Mouse (Mus musculus): ENCODE measurements around the gene Bnip3.

The Bnip3 gene

DNA sequence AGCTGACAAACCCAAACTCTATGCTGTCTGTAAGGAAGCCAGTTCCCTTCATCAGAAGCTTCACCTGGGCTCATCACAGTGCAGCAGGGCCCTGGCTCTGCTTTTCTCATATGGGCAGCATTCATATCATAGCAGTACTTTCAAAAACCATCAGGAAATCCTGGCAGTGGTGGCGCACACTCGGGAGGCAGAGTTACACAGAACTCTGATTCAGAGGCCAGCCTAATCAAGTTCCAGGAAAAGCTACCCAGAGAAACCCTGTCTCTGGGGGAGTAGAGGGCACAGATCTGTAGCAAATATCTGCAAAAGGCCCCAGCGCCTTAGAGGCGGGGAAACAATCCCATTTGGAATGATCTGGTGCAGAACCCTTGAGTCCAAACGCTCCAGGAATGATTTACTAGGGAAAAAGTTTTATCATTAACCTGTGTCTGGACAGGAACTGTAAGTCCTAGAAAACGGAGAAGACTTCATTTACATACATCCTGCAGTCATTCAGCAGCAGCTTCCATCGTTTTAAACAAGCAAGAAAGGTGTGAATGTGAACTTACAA lies 5.4 kb downstream of the Bnip3 start:
- DNase-seq: no peak

DNA sequence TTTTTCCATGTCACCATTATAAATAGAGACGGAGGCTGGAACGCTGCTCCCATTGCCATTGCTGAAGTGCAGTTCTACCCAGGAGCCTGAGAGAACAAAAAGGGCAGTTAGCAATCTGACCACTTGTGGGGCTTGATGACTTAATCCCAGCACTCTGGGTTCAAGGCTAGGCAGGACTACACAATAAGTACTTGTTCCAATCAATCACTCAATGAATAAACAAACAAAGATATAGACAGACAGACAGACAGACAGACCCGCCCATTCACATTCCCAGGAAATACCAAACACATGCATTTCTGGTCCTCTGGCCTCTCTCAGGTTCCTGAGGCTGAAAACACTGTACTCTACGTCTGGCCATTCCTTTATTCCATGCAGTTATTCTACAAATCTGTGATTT lies 10.6 kb downstream of the Bnip3 start:
- no peak for DNase-seq

DNA sequence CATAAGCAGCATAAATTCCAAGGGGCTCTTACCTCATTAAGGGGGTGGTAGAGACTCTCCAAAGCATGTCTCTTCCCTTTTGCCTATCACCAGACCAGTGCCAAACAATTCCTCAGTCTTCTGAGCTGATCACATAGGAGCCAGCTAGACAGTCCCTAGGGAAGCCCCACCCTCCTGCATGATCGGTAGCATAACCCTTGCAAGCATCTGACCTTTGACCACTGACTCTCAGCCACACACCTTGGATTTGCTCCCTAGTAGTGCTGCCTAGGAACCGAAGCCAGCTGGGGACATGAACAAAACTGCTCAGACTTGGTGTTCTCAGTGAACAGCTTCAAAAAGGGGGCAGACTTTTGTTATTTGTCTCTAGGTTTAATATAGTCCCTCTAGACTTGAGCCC lies 11.2 kb downstream of the Bnip3 start:
- no peak for DNase-seq

DNA sequence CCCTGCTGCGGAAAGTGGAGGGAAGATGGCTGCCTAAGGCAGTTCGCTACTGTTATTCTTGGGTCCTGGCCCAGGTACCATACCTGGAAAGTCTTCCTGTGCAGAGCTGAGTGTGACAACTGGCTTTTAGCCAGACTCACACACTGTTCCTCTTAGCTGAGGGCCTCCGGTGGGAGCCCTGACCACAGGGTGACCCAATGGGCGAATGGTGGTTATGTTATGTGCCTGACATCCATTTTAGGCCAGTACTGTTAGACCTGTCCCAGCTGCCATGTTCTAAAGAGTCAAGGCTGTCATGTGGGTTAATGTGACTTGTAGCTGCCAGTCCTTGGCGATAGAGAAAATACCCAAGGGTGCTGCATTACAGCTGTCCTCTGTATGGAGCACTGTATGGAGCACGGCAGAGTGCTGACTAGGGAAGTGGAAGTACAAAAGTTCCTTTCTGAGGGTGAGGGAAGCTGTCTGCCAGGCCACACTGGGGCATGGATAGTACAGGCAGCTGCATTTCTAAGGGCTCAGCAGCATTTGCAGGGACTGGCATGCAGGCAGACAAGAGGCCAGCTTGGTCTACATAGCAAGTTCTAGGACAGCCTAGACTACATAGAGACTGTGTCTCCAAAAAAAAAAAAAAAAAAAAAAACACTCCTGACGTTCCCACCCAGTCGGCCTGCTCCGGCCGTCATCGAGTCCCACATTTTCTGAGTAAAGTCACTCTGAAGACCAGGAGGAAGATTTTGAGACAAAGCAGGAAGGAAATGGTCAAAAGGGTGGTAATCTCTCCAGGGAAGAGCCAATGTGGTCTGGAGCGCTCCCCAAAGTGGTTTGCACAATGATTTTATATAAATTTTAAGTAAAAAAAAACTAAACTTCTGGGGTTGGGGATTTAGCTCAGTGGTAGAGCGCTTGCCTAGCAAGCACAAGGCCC lies 23.7 kb downstream of the Bnip3 start:
- no peak for DNase-seq

DNA sequence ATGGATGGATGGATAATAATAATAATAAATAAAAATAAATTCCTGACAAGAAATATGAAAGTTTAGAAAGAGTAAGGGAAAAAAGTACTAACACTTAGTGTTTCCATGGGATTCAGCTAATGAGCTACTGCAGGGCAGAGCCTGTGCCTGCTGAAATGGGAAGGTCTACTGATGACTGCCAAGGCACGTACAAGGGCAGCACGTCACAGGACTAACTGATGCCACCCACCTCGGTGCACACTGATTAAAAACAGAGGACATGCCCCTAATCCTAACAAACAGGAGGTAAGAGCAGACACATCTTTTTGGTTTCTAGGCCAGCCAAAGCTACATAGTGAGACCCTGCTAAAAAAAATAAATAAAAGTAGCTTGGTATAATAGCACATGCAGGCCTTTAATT lies 25.6 kb downstream of the Bnip3 start:
- DNase-seq: no peak

DNA sequence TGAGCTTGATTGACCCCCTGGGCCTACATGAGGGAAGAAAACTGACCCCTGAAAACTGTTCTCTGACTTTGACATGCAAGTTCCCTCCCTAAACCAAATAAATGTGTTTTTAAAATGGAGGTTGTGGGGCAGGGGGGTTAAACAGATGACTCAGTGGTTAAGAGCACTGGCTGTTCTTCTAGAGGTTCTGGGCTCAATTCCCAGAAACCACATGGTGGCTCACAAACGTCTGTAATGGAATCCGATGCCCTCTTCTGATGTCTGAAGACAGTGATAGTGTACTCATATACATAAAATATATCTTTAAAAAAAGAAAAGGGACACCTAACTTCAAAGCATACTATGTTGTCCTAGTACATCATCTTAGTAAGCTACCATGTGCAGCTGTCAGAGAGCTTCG lies 34.3 kb downstream of the Bnip3 start:
- no peak for DNase-seq

DNA sequence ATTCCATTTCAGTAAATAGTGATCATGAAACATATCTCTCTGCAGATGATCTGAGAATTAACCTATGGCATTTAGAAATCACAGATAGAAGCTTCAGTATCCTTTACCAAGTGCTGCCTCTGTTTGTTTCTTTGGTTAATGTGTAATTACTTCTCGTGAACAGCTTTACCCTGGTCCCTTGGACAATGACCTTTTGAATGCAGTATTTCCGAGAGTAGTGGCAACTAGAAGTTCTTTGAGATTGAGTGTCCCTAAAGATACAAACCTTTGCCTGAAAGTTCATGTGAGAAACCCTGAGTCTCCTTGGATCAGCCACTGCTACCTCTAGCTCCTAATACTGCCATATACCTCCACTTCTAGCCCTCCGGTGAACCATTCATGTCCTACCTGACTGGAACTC lies 36.4 kb downstream of the Bnip3 start:
- DNase-seq: no peak

DNA sequence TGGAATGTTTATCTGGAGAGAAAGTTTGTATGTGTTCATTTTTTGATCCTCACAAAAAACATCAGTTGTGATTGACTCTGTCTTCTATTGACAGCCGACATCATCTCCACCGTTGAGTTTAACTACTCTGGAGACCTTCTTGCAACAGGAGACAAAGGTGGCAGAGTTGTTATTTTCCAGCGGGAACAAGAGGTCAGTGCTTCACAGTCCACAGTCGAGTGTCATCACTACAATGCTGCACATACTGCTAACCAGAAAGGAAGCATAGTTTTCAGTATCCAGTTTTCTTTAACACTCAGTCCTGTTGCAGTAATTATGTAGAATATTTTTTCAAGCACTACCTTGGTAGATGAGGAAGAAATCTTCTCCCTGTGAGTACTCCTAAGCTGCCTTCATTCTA lies 41.0 kb downstream of the Bnip3 start:
- DNase-seq: no peak

DNA sequence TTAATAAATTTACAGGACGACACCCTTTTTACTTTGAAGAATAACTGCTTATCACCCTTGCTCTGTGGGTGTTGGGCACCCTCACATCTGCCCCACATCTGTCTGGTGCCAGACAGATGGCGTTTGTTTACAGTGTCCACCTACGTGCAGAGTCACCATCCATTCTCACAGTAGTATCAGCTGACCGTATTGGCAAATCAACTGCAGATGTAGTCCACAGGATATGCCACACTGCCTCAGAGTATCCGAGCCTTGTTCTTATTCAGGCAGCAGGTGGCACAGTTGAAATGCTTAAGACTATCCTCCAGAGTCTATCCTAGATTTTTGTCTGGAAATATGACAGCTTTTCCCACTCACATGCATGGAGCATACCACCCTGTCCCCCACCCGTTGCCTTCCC lies 42.0 kb downstream of the Bnip3 start:
- no peak for DNase-seq

DNA sequence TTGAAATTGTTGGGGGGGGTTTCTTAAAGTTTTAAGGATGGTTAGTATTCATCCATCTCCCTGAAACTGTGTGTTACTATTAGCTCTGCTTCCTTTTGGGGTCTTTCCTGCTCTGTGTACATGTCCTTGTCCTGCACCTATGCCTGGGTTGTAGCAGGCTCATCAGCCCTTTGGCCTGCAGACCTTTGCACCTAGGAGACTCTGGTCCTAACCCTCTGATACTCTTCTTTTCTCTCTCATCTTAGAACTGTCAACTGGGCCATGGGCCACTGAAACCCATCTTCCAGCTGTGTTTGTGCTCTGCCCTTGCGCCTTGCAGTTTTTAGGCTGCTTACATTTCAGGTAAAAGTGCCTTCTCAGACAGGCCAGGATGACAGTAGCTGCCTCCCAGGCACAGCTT lies 44.5 kb downstream of the Bnip3 start:
- no peak for DNase-seq

DNA sequence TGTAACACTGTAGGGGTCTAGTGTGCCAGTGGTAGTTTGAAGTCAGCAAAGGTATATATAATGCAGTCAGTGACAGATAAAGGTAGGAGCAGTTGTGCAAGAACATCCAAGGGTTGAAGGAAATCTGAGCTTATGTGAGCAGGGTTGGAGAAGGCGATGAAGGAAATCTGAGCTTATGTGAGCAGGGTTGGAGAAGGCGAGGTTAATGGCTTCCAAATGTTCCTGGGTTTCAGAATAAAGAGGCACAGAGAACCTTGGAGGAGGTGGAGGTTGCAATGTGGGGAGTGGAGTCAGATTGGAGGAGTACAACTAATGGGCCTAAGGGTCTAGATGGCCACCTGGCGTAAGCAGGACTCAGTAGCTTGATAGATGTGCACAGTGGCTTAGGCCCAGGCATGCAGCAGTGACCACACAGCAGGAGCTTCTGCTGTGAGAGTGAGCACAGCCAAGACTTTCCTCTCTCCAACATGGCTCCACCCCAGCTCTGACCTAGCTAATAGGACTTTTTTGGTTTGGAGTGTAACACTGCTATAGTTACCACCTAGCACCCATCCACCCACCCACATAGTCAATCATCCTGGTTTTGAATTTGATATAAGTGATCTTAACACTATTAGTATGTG lies 45.3 kb downstream of the Bnip3 start:
- no peak for DNase-seq

DNA sequence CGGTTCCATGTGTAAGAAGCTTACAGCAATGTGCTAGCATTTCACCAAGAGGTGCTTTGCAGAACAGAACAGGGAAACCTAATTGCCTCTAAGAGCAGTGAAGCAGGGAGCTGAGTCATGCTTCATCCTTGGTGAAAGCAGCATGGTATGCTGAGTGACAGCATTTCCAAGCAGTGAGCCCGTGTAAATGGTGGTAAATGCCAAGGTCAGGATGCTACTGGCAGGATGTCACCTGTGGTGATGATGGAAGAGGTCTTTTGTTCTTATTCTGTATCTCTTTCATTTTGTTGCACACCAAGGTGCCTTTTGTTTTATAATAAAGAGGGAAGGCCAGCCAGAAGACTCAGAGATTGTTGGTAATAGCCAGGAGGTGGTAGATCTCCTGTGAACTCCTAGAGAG lies 52.6 kb downstream of the Bnip3 start:
- DNase-seq: no peak

DNA sequence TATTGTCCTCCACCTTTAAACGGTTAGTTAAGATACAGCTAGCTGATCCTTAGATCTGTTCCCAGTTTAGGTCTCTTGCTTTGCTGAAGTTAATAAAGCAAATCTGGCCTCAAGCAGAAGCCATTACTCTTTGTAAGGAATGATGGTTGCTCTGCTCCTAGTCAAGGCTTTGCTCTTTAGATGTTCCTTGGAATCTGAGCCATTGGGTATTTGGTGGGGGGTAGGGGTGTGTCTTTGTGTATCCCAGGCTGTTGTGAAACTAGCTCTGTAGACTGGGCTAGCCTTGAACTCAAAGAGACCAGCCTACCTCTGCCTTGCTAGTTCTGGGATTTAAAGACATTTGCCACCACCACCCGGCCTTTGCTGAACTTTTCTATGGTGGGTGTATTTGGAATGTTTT lies 55.1 kb downstream of the Bnip3 start:
- DNase-seq: no peak

DNA sequence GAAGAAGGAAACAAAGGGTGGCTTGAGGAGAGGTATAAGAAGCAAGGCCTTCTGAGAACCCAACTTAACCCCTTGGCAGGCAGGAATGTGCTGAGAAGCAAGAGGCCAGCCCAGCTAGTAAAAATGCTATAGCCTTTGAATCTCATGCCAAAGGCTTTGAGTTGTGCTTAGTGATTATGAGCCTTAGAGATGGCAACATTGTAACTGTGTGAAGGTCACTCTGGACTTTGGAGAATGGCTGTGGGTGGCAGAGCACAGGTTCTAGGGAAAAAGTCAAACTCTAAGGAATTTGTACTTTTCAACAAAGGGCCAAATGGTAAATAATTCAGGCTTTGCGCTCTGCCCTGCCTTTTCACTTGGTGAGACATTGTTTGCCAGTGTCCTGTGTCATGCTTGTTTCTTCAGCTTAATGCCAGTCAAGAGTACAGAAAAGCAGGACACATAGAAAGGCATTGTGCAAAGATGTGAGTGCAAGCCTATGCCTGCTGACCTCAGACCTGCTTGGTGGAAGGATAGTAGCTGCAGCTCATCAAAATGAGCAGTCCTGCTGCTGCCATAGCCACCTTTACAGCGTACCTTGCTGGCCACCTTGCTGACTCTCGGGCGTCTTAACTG lies 55.8 kb downstream of the Bnip3 start:
- no peak for DNase-seq

DNA sequence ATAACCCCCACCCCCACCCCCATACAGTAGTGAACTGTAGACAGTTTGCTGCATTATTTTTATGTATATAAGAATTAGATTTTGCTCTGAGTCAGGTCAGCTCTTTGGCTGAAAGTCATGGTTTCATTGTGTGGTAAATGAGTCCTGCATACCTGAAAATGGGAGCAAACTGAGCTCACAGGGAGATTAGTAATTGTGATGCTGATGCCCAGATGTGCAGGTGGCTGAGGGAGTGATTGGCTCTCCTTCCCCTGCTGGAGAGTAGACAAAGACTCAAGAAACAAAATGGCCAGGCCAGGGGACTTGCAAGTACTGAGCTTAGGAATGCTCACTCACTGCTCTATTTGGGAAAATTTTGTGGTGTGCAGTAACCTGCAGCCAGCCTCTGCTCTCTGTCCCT lies 59.2 kb downstream of the Bnip3 start:
- no peak for DNase-seq

DNA sequence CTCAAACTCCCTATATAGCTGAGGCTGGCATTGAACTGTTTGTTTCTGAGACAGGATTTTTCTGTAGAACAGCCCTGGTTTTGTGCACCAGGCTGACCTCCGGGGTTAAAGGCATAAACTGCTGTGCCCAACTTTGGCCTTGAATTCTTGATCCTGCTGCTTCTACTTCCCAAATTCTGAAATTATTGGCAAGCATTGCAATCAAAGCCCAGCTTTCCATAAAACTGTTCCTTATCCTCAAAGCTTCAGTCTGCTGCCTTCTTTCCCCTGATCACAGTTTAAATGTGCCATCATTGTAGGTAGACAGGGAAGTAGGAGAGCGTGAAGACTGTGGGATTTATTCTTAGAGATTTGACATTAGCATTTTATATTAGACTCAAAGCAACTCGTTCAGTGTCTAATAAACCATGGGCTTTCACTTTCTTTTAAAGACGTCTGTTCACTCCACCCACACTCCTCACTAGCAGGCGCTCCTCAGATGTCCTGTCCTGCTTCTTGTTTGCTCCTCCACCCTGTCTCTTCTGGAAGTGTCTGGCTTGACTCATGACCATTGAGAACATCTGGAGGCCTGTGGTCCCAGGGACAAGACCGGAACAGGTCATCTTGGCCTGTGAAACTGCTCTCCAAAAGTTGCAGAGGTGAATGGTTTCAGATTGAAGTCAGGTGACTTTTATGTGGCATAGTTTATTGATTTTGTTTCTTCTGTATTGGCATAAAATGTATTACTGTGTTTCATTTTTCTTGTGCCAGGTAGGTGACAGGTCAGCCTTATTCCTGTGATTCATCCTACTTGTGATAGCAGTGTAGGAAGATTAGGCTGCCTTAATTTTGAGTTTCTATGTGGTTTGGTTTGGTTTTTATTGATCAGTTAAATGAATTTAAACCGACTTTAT lies 61.0 kb downstream of the Bnip3 start:
- DNase-seq: no peak

DNA sequence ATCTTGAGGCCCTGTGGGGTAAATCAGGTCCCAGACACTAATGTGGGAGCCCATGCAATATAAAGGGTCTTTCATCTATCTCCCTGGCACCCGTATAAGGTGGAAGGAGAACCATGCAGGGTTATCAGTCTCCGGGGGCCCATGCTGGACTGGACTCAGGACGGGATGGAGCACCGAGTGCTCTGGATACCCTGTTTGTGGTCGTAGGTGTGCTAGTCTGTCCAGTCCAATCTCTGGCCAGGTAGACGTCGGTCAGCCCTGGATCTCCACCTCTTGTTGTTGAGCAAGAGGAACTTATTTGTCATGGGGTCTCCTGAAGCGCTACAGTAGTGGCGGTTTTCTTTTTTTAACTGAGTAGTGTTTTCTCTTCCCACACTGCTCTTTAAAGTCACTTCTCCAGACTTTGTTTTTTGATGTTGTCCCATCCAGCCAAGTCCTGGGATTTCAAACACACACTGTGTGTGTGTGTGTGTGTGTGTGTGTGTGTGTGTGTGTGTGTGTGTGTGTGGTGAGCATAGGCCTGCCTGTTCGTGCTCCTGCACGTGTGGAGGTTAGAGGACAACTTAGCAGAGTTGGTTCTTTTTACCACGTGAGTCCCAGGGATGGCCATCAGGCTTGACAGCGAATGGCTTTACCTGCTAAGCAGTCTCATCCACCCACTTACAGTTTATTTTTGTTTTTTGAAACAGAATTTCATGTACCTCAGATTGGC lies 61.8 kb downstream of the Bnip3 start:
- no peak for DNase-seq

DNA sequence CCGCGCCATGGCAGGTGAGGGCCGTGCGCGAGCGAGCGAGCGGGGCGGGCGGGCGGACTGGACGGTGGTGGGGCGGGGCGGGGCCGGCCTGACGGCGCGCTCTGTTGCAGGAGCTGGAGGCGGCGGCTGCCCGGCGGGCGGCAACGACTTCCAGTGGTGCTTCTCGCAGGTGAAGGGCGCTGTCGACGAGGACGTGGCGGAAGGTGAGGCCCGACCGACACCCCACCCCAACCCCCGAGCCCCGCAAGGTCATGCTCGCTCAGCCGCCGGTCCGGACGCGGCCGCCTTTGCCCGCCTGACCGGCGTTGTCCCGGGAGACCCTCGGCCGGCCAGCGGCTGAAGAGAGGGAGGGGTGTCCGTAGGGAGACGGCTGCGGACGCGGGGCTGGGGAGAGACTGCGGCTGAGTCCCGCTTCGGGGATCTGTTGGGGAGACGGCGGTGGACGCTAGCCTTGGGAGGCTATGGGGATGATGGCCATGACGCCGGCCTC lies 62.8 kb downstream of the Bnip3 start:
- peak; percentile 42 for DNase-seq

DNA sequence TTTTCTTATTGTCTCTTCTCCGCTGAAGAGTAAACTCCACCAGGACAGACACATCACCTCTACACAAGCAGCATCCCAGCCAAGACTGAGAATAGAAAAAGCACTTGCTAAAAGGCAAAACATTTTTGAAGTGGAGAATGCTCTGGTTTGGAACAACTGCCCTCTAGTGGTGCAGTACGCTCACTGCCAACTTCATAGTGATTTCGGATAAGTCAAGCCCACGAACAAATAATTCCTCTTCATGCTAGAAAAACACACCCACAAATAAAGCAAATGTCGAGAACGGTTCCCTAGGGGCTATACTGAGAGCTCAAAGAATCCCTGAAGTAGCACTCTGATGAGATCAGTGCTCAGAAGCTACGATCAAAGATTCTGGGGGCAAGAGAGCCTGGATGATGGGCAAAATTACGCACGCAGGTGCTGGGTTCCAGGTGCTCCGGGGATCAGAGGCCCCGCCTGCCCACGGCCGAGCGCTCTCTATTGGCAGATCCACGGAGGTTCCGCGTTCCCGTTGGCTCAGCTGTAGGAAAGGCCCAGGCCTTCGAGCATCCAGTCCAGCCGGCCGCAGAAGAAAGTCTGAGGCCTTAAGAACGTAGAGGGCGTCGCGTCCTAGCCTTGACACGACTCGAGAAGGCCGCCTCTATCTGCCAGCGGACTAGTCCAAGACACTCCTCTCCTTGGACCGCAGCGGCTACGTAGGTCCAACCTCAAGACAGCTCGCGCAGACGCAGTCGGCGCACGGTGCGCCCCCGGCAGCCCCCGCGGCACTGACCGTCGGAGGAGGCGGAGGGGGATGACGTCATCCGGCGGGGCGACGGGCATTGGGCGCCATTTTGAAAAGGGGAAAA lies 63.6 kb downstream of the Bnip3 start, which contains the start of the genes Ppp2r2d and Mapk1ip1:
TSS of gene Ppp2r2d (plus strand) at position 536 of the 848 bp plus-strand sequence.
TSS of gene Mapk1ip1 (minus strand) at position 730 of the 848 bp plus-strand sequence.
- peak; percentile 98 for DNase-seq

DNA sequence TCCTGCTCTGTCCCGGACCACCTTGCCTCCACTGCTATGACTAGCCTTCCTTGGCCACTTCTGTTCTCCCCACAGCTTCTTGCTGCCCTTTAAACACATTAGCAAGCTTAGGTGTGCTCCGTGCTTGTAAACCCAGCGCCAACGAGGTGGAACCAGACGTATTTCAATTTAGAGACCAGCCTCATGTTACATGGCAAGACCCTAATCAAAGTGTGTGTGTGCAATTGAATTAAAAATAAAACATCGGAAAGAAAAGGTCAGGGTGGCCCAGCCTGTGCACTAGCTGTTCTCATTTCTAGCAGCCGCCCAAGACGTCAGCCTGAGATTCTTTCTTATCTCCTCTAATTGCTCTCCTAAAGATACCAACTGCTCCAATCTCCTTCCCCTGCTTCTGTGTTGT lies 64.2 kb downstream of the Bnip3 start:
- no peak for DNase-seq

DNA sequence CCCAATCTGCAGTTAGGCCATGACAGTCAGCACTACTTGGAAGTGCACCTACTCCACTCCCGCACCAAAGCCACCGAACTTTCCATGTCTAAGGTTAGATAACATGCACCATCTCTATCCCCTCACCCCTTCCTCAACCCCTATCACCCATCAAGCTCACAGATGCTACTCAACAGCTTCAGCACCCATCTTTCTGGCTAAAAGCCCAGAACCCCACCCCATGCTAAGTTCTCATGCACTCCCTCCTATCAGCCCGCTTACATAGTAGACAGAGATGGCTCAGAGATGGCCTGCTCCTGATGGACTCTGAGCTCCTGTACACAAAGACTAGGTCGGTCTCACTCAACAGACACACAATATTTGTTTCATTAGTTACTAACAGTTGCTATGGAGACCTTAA lies 65.9 kb downstream of the Bnip3 start:
- DNase-seq: no peak

Data from right cerebral cortex, postnatal 4 days (tissue).